Mouse (Mus musculus): Measurements from ENCODE around the gene Ceacam18. TPM values are rescaled to one million over a fixed set of nuclear protein-coding genes. Genes with fewer than 3 reads are reported as not detected.

Ceacam18 gene
- total and polyA plus RNA-seq, 3 experiments: not detected

DNA sequence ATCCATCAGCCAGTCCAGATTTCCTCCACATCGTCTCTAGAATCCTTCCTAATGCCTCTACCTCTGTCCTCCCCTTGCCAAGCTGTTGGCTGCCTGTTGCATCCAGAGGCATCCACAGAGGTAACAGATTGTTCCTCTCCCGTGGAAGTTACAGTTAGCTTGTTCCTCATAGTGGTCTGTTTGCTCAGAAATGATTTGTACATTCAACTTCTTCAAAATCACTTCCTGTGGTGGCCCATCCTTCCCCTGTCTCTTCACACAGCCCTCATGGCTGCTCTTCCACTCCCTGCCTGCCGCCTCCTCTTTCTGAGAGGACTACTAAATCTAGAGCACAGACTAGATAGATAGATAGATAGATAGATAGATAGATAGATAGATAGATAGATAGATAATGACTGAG, 20.0 kb downstream of the Ceacam18 start:
- in situ Hi-C loops (cut with MboI; ENCODE audit: low pct_ligation_motif_present, low pct_unique_long_range_greater_than_20kb, low sequenced_read_pairs): no loop called here
- DNase-seq (ENCODE audit: extremely low read depth): no peak
- no peak overlapping the region for H3K27ac ChIP-seq (ENCODE audit: insufficient read depth, low read depth)

GRCm38 (mm10) chr7:43656232-43656631, 21.7 kb downstream of the Ceacam18 start:
- Histone ChIP-seq H3K27ac (ENCODE audit: insufficient read depth, low read depth) (no peak overlapping the region), H3K4me1 (ENCODE audit: control insufficient read depth in 1 of 2, insufficient read depth in 2 of 2) (peaks cover 0 to 4% of the 10 kb centered on the region in 2 experiments; a peak in 1 of 4 replicates), H3K4me2 (ENCODE audit: insufficient read depth, low read depth, poor library complexity, severe bottlenecking) (no peak overlapping the region), H3K4me3 (replicated peaks in 1 of 3; ENCODE audit: low read depth in 2 of 3, low read length in 2 of 3, poor library complexity in 1 of 3) (no peak overlapping the region), H3K9me3 (replicated peaks; ENCODE audit: low read length) (peaks cover under 1% of the 10 kb centered on the region), H3K36me3 (replicated peaks in 1 of 2; ENCODE audit: control insufficient read depth in 1 of 2, insufficient read depth in 1 of 2, low read length in 1 of 2) (no peaks in the 10 kb centered on the region), H3K79me2 (replicated peaks; ENCODE audit: control insufficient read depth, extremely low read depth, insufficient read depth, poor library complexity, severe bottlenecking) (no peaks in the 10 kb centered on the region), H3K9ac (ENCODE audit: insufficient read depth, low read depth) (no peak overlapping the region), H3K27me3 (replicated peaks) (no peaks in the 10 kb centered on the region)
- no peak for TF ChIP-seq NRF1 (IDR thresholded peaks at IDR 0.05; ENCODE audit: low read depth, low read length)
- no peak for TF ChIP-seq POLR2A (IDR thresholded peaks at IDR 0.05; ENCODE audit: low read depth, low read length)
- TF ChIP-seq E2F4 (IDR thresholded peaks at IDR 0.05; ENCODE audit: insufficient replicate concordance, low read depth, low read length): no peak
- no peak for TF ChIP-seq HCFC1 (IDR thresholded peaks at IDR 0.05; ENCODE audit: low read depth, low read length)
- TF ChIP-seq USF1 (IDR thresholded peaks at IDR 0.05; ENCODE audit: low read depth, low read length): no peak
- no peak for TF ChIP-seq ZNF384 (IDR thresholded peaks at IDR 0.05; ENCODE audit: low read depth, low read length)
- TF ChIP-seq IRF4 (IDR thresholded peaks at IDR 0.05; ENCODE audit: low read depth, low read length): no peak
- TF ChIP-seq SIN3A (IDR thresholded peaks at IDR 0.05; ENCODE audit: low read length): no peak
- TF ChIP-seq RCOR1 (conservative IDR thresholded peaks at IDR 0.05; ENCODE audit: low read depth, low read length): no peak
- TF ChIP-seq TCF12 (IDR thresholded peaks at IDR 0.05; ENCODE audit: low read depth, low read length): no peak
- no peak for TF ChIP-seq SMC3 (IDR thresholded peaks at IDR 0.05; ENCODE audit: low read depth, low read length)
- no peak for TF ChIP-seq KAT2A (IDR thresholded peaks at IDR 0.05; ENCODE audit: insufficient replicate concordance, low read length)
- TF ChIP-seq ZC3H11A (IDR thresholded peaks at IDR 0.05; ENCODE audit: low read depth, low read length): no peak
- no peak for TF ChIP-seq CHD2 (IDR thresholded peaks at IDR 0.05; ENCODE audit: low read length)
- TF ChIP-seq ZMIZ1 (IDR thresholded peaks at IDR 0.05; ENCODE audit: low read depth, low read length): no peak
- TF ChIP-seq MAX (IDR thresholded peaks at IDR 0.05; ENCODE audit: low read length): no peak
- TF ChIP-seq BHLHE40 (IDR thresholded peaks at IDR 0.05; ENCODE audit: low read depth, low read length): no peak
- in situ Hi-C loops (cut with MboI; ENCODE audit: low pct_ligation_motif_present, low pct_unique_long_range_greater_than_20kb, low sequenced_read_pairs) (no loop called here), dilution Hi-C loops (cut with MboI; ENCODE audit: extremely low pct_ligation_motif_present, extremely low pct_unique_long_range_greater_than_20kb, low sequenced_read_pairs) (no loop called here)
- DNase-seq (ENCODE audit: extremely low read depth): no peak

More for the DNA sequence above, 20.0 kb downstream of the Ceacam18 start:
- TF ChIP-seq JUN (IDR thresholded peaks at IDR 0.05; ENCODE audit: insufficient read depth, low read depth, low read length): no peak
- no peak for TF ChIP-seq RCOR1 (conservative IDR thresholded peaks at IDR 0.05; ENCODE audit: low read depth, low read length)
- no peak for TF ChIP-seq KAT2A (IDR thresholded peaks at IDR 0.05; ENCODE audit: insufficient replicate concordance, low read length)
- TF ChIP-seq ELF1 (IDR thresholded peaks at IDR 0.05; ENCODE audit: low read depth, low read length): no peak
- TF ChIP-seq CHD2 (IDR thresholded peaks at IDR 0.05; ENCODE audit: low read length): no peak
- no peak for TF ChIP-seq NELFE (IDR thresholded peaks at IDR 0.05; ENCODE audit: low read depth, low read length)
- no peak for TF ChIP-seq ZC3H11A (IDR thresholded peaks at IDR 0.05; ENCODE audit: low read depth, low read length)
- no peak for TF ChIP-seq USF2 (conservative IDR thresholded peaks at IDR 0.05; ENCODE audit: low read depth, low read length)
- no peak for TF ChIP-seq RAD21 (IDR thresholded peaks at IDR 0.05; ENCODE audit: low read depth, low read length)
- no peak for TF ChIP-seq MAFK (IDR thresholded peaks at IDR 0.05; ENCODE audit: insufficient replicate concordance, low read length)
- TF ChIP-seq ZKSCAN1 (IDR thresholded peaks at IDR 0.05; ENCODE audit: borderline replicate concordance, low read depth, low read length): no peak
- no peak for TF ChIP-seq POLR2A (IDR thresholded peaks at IDR 0.05; ENCODE audit: low read depth, low read length)
- TF ChIP-seq USF1 (IDR thresholded peaks at IDR 0.05; ENCODE audit: low read depth, low read length): no peak
- TF ChIP-seq CTCF (conservative IDR thresholded peaks at IDR 0.05 in 1 of 2, IDR thresholded peaks at IDR 0.05 in 1 of 2; ENCODE audit: low read depth in 2 of 2, low read length in 2 of 2): no peak
- no peak for TF ChIP-seq HCFC1 (IDR thresholded peaks at IDR 0.05; ENCODE audit: low read depth, low read length)
- TF ChIP-seq UBTF (IDR thresholded peaks at IDR 0.05; ENCODE audit: low read depth, low read length): no peak
- TF ChIP-seq IRF4 (IDR thresholded peaks at IDR 0.05; ENCODE audit: low read depth, low read length): no peak
- H3K27me3 ChIP-seq (replicated peaks): peaks cover 2% of the 10 kb centered on the region
- H3K4me3 ChIP-seq (replicated peaks in 1 of 3; ENCODE audit: low read depth in 2 of 3, low read length in 2 of 3, poor library complexity in 1 of 3): no peak overlapping the region
- H3K9ac ChIP-seq (ENCODE audit: insufficient read depth, low read depth): no peak overlapping the region
- dilution Hi-C loops (cut with MboI; ENCODE audit: extremely low pct_ligation_motif_present, extremely low pct_unique_long_range_greater_than_20kb, low sequenced_read_pairs): no loop called here
- H3K9me3 ChIP-seq (replicated peaks; ENCODE audit: low read length): peaks cover 2% of the 10 kb centered on the region
- no peak overlapping the region for H3K4me2 ChIP-seq (ENCODE audit: insufficient read depth, low read depth, poor library complexity, severe bottlenecking)
- no peaks in the 10 kb centered on the region for H3K79me2 ChIP-seq (replicated peaks; ENCODE audit: control insufficient read depth, extremely low read depth, insufficient read depth, poor library complexity, severe bottlenecking)
- H3K36me3 ChIP-seq (replicated peaks in 1 of 2; ENCODE audit: control insufficient read depth in 1 of 2, insufficient read depth in 1 of 2, low read length in 1 of 2): no peaks in the 10 kb centered on the region
- peaks cover 0 to 4% of the 10 kb centered on the region in 2 experiments; a peak in 1 of 4 replicates for H3K4me1 ChIP-seq (ENCODE audit: control insufficient read depth in 1 of 2, insufficient read depth in 2 of 2)
